Mouse (Mus musculus) thymus, adult 2 months (tissue): Measurements from ENCODE around the gene Cog1. TPM values are rescaled to one million over a fixed set of nuclear protein-coding genes. Genes with fewer than 3 reads are reported as not detected.

Experiments
- DNase-seq: peaks from one replicate; pipeline ENCODE4 v3.0.0; 2021
- H3K27ac ChIP-seq: fragments of 200-500 bp; 2 replicates; pipeline ENCODE4 v1.5.1; 2012; ENCODE audit warnings: low read length, control low read depth; ENCODE audit not compliant: control insufficient read depth, insufficient read depth
- H3K27me3 ChIP-seq: fragments of 200-500 bp; 2 replicates; pipeline ENCODE4 v1.6.1; 2012; ENCODE audit warnings: mild to moderate bottlenecking, low read length, moderate library complexity, mixed read lengths; ENCODE audit not compliant: control insufficient read depth, insufficient read depth
- H3K36me3 ChIP-seq: fragments of 200-500 bp; 2 replicates; pipeline ENCODE4 v1.6.1; 2012; ENCODE audit warnings: mild to moderate bottlenecking, low read length, moderate library complexity; ENCODE audit not compliant: control insufficient read depth, insufficient read depth
- H3K4me1 ChIP-seq: fragments of 200-500 bp; replicated peaks from 2 replicates; pipeline ENCODE4 v1.6.1; 2012; ENCODE audit warnings: low read length; ENCODE audit not compliant: control insufficient read depth, insufficient read depth
- H3K4me3 ChIP-seq: fragments of 200-500 bp; 2 replicates; pipeline ENCODE4 v1.5.1; 2012; ENCODE audit warnings: mild to moderate bottlenecking, low read length, control low read depth, moderate library complexity; ENCODE audit not compliant: control insufficient read depth, insufficient read depth
- CTCF ChIP-seq: fragments of 200-500 bp; IDR thresholded peaks from 2 replicates; pipeline ENCODE4 v1.5.1; 2012; ENCODE audit warnings: mild to moderate bottlenecking, control low read depth, low read length, moderate library complexity, borderline replicate concordance; ENCODE audit not compliant: control insufficient read depth, poor library complexity, insufficient read depth; ENCODE audit errors: extremely low read depth
- POLR2A ChIP-seq: fragments of 200-500 bp; IDR thresholded peaks from 2 replicates; pipeline ENCODE4 v1.6.1; 2012; ENCODE audit warnings: mild to moderate bottlenecking, low read length, control low read depth, moderate library complexity; ENCODE audit not compliant: control insufficient read depth, poor library complexity, insufficient read depth; ENCODE audit errors: extremely low read depth
- WGBS: fragments of 180-500 bp; shearing (Covaris S2); methylation state at CpG from one replicate; pipeline ENCODE4 v1.1.7; 2018; 5-methylcytosine and 5-hydroxymethylcytosine counted together
- polyA plus RNA-seq: library from polyadenylated mRNA; depleted of rRNA; stranded (reverse); fragments of >200 nt; gene quantifications from 2 replicates; pipeline ENCODE4 v1.2.3, GENCODE M21; 2012

Gene Cog1
- polyA plus RNA-seq, 1 experiment: 67.4 TPM

- Histone ChIP-seq H3K4me1 (no peaks in the 10 kb centered on the region), H3K27me3 (no peaks in the 10 kb centered on the region), H3K27ac (no peak overlapping the region), H3K4me3 (no peak overlapping the region), H3K36me3 (peaks cover 7% of the 10 kb centered on the region)
- 97% methylated on average over 12 of the region's 12 CpGs for WGBS
- DNase-seq: no peak
- no peak for TF ChIP-seq POLR2A
- no peak for TF ChIP-seq CTCF
These were observed 41.5 kb downstream of the Cog1 start for GRCm38 (mm10) chr11:113690506-113690905.

- WGBS: 95% methylated on average over 5 of the region's 5 CpGs
- H3K4me3 ChIP-seq: no peak overlapping the region
- H3K27ac ChIP-seq: no peak overlapping the region
- peaks cover 7% of the 10 kb centered on the region for H3K36me3 ChIP-seq
- no peaks in the 10 kb centered on the region for H3K27me3 ChIP-seq
- DNase-seq: no peak
- TF ChIP-seq POLR2A (no peak), CTCF (no peak)
- no peaks in the 10 kb centered on the region for H3K4me1 ChIP-seq
These were observed 42.3 kb downstream of the Cog1 start for GRCm38 (mm10) chr11:113691318-113691717.

GRCm38 (mm10) chr11:113691851-113692250 lies 42.9 kb downstream of the Cog1 start:
- 80% methylated on average over 3 of the region's 3 CpGs for WGBS
- Histone ChIP-seq H3K27ac (no peak overlapping the region), H3K4me3 (no peak overlapping the region), H3K36me3 (peaks cover 7% of the 10 kb centered on the region), H3K4me1 (no peaks in the 10 kb centered on the region), H3K27me3 (no peaks in the 10 kb centered on the region)
- no peak for DNase-seq
- TF ChIP-seq CTCF (no peak), POLR2A (no peak)

- Histone ChIP-seq H3K4me3 (no peak overlapping the region), H3K4me1 (no peaks in the 10 kb centered on the region), H3K36me3 (no peaks in the 10 kb centered on the region; the same call in 1 of the 2 replicates), H3K27ac (no peak overlapping the region), H3K27me3 (no peaks in the 10 kb centered on the region)
- TF ChIP-seq POLR2A: no peak
- no peak for TF ChIP-seq CTCF
- WGBS: 90% methylated on average over 5 of the region's 5 CpGs
- DNase-seq: no peak
These were observed 48.6 kb downstream of the Cog1 start for GRCm38 (mm10) chr11:113697571-113697970.

GRCm38 (mm10) chr11:113698013-113698545 lies 49.1 kb downstream of the Cog1 start:
- DNase-seq: no peak
- Histone ChIP-seq H3K27me3 (no peaks in the 10 kb centered on the region), H3K27ac (no peak overlapping the region), H3K4me3 (no peak overlapping the region), H3K36me3 (no peaks in the 10 kb centered on the region; the same call in 1 of the 2 replicates), H3K4me1 (no peaks in the 10 kb centered on the region)
- WGBS: 96% methylated on average over 12 of the region's 12 CpGs
- TF ChIP-seq POLR2A (no peak), CTCF (no peak)

GRCm38 (mm10) chr11:113699643-113700042 lies 50.7 kb downstream of the Cog1 start:
- Histone ChIP-seq H3K27me3 (no peaks in the 10 kb centered on the region), H3K4me1 (no peaks in the 10 kb centered on the region), H3K4me3 (no peak overlapping the region), H3K36me3 (no peaks in the 10 kb centered on the region), H3K27ac (no peak overlapping the region)
- 91% methylated on average over 7 of the region's 7 CpGs for WGBS
- TF ChIP-seq CTCF (no peak), POLR2A (no peak)
- DNase-seq: no peak

GRCm38 (mm10) chr11:113703758-113704157 lies 54.8 kb downstream of the Cog1 start:
- H3K4me1 ChIP-seq: no peaks in the 10 kb centered on the region
- DNase-seq: peak; percentile 77
- no peak overlapping the region for H3K4me3 ChIP-seq
- no peaks in the 10 kb centered on the region for H3K27me3 ChIP-seq
- TF ChIP-seq POLR2A (no peak), CTCF (peak; percentile 86; the same call in 1 of the 2 replicates)
- WGBS: 38% methylated on average over 5 of the region's 5 CpGs
- no peaks in the 10 kb centered on the region for H3K36me3 ChIP-seq
- H3K27ac ChIP-seq: no peak overlapping the region
